Mouse (Mus musculus) macrophage (primary cell): ENCODE results near the gene Ccl11. TPM values are rescaled to one million over a fixed set of nuclear protein-coding genes. Genes with fewer than 3 reads are reported as not detected.

Experiments used
- H3K27ac ChIP-seq: fragments of 350-480 bp; formaldehyde crosslinking; 2 replicates; pipeline ENCODE4 v1.9.0; 2021
- H3K36me3 ChIP-seq: fragments of 350-480 bp; formaldehyde crosslinking; 2 replicates; pipeline ENCODE4 v1.9.0; 2021; ENCODE audit errors: inconsistent target
- H3K4me3 ChIP-seq: fragments of 350-480 bp; formaldehyde crosslinking; 2 replicates; pipeline ENCODE4 v1.9.0; 2021; ENCODE audit errors: inconsistent target
- H3K79me2 ChIP-seq: fragments of 350-480 bp; formaldehyde crosslinking; 2 replicates; pipeline ENCODE4 v1.9.0; 2021; ENCODE audit errors: inconsistent target
- WGBS: methylation state at CpG from one replicate; pipeline ENCODE4 v1.1.7; 2026; ENCODE audit warnings: inconsistent platforms; ENCODE audit not compliant: missing documents; 5-methylcytosine and 5-hydroxymethylcytosine counted together
- polyA plus RNA-seq: library from polyadenylated mRNA; stranded (reverse); fragments of 250-400 nt; gene quantifications from 3 replicates; pipeline ENCODE4 v1.2.4, GENCODE M21; 2018; ENCODE audit warnings: inconsistent platforms

Gene Ccl11
- polyA plus RNA-seq, 1 experiment from 2014 or later, result not detected

DNA sequence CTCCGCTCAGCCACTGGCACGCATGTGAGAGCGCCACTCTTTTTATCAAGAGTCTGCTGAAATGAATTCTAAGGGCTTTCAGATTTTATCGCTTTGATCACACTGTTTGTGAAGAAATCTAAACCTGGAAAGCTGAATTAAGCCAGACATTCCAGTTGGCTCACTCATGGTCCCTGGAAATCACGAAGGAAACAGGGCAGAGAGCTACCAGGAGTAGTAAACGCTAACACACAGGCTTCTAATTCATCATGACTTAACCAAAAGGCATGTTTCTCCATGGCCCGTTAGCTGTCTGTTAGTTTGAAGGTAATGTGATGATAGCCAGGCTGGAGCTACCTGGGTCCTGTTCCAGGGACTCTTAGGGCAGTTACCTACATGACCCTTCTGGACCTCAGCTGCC is 23.2 kb upstream of the Ccl11 start:
- WGBS, result 93% methylated on average over 7 of the region's 7 CpGs
- H3K79me2 ChIP-seq, result peaks cover 19% of the 10 kb centered on the region
- no peaks in the 10 kb centered on the region for H3K36me3 ChIP-seq
- H3K27ac ChIP-seq, result peak overlapping the region; percentile 93
- no peak overlapping the region for H3K4me3 ChIP-seq

DNA sequence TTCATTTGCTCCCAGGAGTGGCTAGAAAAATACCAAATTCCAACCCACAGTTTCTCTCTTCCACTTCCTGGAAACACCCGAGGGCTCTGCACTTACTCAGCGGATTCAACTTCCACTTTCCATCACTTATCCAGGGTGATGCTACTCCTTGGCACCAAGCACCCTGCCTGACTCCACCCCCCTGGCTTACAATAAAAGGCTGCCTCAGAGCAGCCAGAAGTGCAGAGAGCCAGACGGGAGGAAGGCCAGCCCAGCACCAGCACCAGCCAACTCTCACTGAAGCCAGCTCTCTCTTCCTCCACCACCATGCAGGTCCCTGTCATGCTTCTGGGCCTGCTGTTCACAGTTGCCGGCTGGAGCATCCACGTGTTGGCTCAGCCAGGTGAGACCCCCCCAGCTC is 22.3 kb upstream of the Ccl11 start, which contains the start of gene Ccl2:
Ccl2 (plus strand) TSS at position 216 of the 400 bp plus-strand sequence.
- H3K27ac ChIP-seq, result peak within 1 kb of the TSS; percentile 93
- H3K4me3 ChIP-seq, result peak within 1 kb of the TSS; percentile 41
- WGBS, result 11% methylated on average over 5 of the region's 5 CpGs
- no peaks in the 10 kb centered on the region for H3K36me3 ChIP-seq
- H3K79me2 ChIP-seq, result peaks cover 19% of the 10 kb centered on the region

DNA sequence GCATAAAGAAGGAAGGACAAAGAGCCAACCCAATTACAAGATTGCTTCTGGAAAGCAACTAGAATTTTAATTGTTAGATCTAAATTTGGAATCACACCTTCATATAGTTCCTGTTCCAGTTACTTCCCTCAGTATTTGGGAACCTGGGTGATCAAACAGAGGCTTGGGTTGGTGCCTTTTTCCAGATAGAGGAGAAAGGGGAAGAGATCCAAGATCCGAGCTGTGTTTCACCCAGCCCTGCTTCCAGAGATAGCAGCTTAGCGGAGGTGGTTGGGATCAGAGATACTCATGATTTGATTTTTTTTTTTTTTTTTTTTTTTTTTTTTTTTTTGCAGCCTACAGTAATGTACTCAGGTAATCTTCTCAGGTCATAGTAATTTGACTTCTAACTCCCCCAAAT is 21.8 kb upstream of the Ccl11 start:
- H3K36me3 ChIP-seq, result no peaks in the 10 kb centered on the region
- peak overlapping the region; percentile 93 for H3K27ac ChIP-seq
- 73% methylated on average over 2 of the region's 2 CpGs for WGBS
- H3K4me3 ChIP-seq, result peak overlapping the region; percentile 41
- H3K79me2 ChIP-seq, result peaks cover 19% of the 10 kb centered on the region

DNA sequence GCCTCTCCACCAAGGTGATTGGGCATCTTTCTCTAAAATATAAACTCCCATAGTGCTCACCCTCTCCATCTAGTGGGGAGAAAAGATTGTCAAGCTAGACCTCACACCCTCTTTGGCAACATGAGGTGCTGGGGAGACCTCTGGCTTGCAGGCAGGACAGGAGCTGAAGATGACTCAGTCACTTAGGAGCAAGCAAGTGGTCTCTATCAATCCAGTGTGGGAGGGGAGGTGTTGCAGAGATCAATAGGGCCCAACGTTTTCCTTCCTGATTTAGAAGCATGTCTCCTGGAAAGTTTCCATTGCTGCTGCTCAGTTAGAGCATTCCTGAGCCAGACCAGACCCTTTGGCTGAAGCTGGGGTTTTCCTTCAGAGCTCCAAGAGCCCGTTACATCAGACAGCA is 19.1 kb upstream of the Ccl11 start, which contains the start of gene Gm17268:
Gm17268 (minus strand) TSS at position 28 of the 400 bp plus-strand sequence.
- H3K27ac ChIP-seq, result peak within 1 kb of the TSS; percentile 93
- 0 out of 2 replicates have a peak within 1 kb of the TSS, but pooled peaks have one; percentile 41 for H3K4me3 ChIP-seq
- peaks cover 19% of the 10 kb centered on the region for H3K79me2 ChIP-seq
- 31% methylated on average over 2 of the region's 2 CpGs for WGBS
- H3K36me3 ChIP-seq, result no peaks in the 10 kb centered on the region

DNA sequence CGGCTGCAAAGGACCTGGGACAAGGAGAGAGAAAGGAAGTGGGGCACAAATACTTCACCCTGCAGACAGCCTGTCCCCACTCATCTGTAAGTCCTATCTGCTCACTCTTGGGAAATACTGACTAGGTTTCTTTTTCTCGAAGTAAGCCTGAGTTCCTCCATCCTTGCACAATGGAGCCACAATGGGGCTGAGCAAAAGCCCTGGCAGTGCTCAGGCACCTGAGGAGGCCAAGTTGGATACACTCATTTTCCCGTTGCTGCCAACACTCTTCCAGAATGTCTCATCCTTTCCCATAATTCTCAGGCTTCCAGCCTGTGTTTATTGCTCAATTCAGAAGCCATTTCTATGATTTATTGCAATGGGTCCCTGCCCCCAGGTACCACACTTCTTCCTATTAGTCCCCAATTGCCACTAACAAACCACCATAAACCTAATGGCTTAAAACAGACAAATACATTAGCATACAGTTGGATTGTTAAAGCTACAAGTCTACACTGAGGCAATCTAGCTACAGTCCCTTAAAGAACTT is 18.4 kb upstream of the Ccl11 start:
- Histone ChIP-seq H3K27ac (peak overlapping the region; percentile 93), H3K36me3 (no peaks in the 10 kb centered on the region), H3K4me3 (no peak overlapping the region), H3K79me2 (peaks cover 19% of the 10 kb centered on the region)
- WGBS, result 28% methylated on average over 3 of the region's 3 CpGs

DNA sequence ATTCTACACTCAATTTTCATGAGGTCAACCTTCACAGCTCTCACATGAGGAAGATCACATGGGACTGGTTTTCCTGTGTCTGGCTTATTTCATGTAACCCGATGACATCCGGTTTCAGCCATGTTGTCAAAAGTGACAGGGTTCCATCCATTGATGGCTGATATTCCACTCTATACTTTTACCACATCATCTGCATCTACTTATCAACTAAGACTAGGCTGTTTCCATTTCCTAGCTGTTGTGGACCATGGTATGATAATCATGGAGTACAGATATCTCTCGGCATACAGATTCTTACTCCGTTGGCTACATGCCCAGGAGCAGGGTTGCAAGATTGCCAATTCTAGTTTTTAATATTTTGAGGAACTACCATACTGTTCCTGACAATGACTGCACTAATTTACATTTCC is 15.9 kb upstream of the Ccl11 start:
- WGBS, result 13% methylated on average over 4 of the region's 4 CpGs
- peak overlapping the region; percentile 93 for H3K27ac ChIP-seq

DNA sequence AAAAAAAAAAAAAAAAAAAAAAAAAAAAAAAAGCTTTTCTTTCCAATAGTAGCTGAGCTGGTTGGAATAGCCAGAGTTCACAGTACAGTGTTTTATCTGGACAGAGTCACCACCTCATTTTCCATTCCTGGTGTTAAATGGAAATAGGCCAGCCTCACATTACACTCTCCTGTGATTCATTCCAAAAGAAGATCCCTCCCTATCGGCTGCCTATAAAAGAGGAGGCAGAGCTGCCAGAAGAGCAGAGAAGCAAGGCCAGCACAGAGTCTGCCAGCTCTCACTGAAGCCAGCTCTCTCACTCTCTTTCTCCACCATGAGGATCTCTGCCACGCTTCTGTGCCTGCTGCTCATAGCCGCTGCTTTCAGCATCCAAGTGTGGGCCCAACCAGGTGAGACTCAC is 12.2 kb upstream of the Ccl11 start, which contains the start of gene Ccl7:
Ccl7 (plus strand) TSS at position 242 of the 400 bp plus-strand sequence.
- 70% methylated on average over 3 of the region's 3 CpGs for WGBS
- Histone ChIP-seq H3K27ac (peak within 1 kb of the TSS; percentile 92), H3K36me3 (no peaks in the 10 kb centered on the region), H3K79me2 (peaks cover 18% of the 10 kb centered on the region), H3K4me3 (peak within 1 kb of the TSS; percentile 46)

More for the DNA sequence above, 15.9 kb upstream of the Ccl11 start:
- no peaks in the 10 kb centered on the region for H3K36me3 ChIP-seq
- no peak overlapping the region for H3K4me3 ChIP-seq
- H3K79me2 ChIP-seq, result peaks cover 19% of the 10 kb centered on the region

DNA sequence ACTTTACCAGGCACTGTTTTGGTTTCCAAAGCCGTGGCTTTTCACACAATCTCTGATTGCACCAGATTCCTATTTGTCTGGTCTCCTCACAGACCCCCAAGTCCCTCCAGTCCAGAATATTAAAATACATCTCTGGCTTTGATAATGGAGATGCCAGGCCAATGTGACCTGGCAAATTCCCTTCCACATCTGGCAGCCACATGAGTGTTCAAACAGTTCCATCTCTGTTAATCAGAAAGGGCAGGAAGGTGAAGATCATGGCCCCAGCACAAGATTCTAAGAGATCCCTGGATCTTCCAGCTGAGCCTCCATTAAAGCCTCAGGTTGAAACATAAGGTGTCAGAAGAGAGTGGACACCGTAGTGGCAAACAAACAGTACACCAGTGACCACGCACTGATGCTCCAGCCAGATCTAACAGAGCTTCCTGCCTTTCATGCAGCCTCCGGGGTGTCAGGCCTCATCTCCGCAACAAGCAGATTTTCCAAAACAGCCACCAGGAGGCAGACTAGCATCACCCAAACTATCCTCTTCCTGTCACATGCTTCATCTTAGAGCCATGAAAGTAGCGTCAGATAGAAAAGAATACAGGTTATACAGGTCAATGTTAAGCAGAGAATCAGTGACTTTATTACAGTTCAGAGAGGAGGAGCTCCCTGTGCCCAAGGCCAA is 9.7 kb upstream of the Ccl11 start:
- WGBS, result 45% methylated on average over 6 of the region's 6 CpGs
- Histone ChIP-seq H3K36me3 (no peaks in the 10 kb centered on the region), H3K27ac (peak overlapping the region; percentile 92), H3K4me3 (peak overlapping the region; percentile 46), H3K79me2 (peaks cover 18% of the 10 kb centered on the region)

DNA sequence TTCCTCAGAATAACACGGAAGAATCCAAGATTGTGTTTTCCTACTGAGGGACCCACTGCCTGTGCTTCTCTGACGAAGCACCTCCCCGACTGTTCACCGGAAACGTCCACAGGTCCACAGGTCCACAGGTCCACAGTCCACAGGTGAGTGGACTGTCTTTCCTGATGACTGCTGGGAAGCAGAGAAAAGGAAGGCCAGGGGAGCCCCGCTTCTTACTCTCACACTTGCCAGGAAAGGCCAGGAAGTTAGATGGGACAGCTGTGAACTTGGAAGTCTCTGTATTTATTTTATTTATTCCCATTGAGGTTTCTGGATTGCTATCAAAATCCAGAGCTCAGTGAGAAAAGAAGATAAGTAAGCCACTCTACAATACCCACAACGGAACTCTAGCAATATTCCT is 3.8 kb upstream of the Ccl11 start:
- Histone ChIP-seq H3K36me3 (no peaks in the 10 kb centered on the region), H3K4me3 (no peak overlapping the region), H3K79me2 (no peaks in the 10 kb centered on the region), H3K27ac (no peak overlapping the region)
- 93% methylated on average over 7 of the region's 7 CpGs for WGBS

DNA sequence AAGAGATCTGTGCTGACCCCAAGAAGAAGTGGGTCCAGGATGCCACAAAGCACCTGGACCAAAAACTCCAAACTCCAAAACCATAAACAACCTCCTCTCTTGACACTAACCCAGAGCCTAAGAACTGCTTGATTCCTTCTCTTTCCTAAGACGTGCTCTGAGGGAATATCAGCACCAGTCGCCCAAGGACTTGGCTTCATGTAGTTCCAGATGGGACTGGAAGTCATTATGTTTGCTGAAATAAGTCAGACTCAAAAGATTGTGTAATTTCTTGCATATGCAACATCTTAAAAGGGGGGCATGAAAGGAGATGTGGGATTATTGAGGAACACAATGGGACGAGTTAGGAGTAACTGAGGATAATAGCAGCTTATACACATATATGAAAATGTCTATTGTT is 4.6 kb downstream of the Ccl11 start:
- no peaks in the 10 kb centered on the region for H3K36me3 ChIP-seq
- H3K79me2 ChIP-seq, result no peaks in the 10 kb centered on the region
- H3K27ac ChIP-seq, result no peak overlapping the region
- WGBS, result 62% methylated on average over 3 of the region's 3 CpGs
- no peak overlapping the region for H3K4me3 ChIP-seq

DNA sequence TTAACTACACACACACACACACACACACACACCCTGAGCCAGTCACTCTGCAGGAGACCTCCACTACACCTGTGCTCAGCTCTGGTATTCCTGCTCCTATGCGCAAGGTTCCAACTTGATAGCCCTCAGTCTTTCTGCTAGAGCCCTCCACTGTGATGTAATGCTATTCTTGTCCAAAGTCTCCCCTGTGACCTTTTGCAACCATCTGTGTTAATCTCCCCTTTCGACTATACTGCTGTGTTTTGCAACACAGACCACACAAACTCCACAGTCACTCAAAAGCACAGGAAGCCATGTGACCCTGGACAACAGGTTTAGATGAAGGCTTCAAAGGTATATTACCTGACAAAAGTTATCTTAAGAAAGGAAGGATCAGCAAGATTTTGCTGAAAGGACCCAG is 5.8 kb downstream of the Ccl11 start:
- no peak overlapping the region for H3K4me3 ChIP-seq
- H3K27ac ChIP-seq, result no peak overlapping the region
- no peaks in the 10 kb centered on the region for H3K79me2 ChIP-seq
- no peaks in the 10 kb centered on the region for H3K36me3 ChIP-seq
- 78% methylated on average over 2 of the region's 2 CpGs for WGBS

DNA sequence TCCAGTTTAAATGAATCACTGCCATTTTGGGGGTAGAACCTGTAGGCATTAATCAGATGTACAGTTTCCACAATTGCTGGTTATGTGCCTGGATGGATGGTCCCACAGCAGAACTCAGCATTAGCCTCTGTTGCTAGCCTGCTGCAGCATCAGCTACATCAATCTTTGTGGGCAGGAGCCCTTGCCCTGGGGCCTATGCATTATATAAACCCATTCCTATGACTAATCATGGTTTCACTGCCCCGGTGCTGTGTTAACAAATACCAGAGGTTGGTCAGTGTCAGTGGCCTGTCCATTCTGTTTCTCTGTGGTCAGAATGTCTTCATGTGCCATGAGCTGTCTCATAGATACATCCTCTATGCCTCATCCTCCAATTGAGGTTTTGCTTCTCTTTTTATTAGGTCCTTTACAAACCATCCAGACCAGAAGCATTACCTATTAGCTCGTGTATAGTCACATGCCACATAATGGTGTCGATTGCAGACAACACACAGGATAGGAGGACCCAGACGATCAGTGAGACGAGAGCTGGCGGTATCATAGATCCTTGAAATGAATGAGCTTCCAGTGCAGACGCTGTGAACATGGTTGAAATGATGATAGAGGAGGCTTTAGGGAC is 9.4 kb downstream of the Ccl11 start:
- WGBS, result 86% methylated on average over 7 of the region's 7 CpGs
- H3K79me2 ChIP-seq, result no peaks in the 10 kb centered on the region
- no peaks in the 10 kb centered on the region for H3K36me3 ChIP-seq
- no peak overlapping the region for H3K27ac ChIP-seq
- no peak overlapping the region for H3K4me3 ChIP-seq

DNA sequence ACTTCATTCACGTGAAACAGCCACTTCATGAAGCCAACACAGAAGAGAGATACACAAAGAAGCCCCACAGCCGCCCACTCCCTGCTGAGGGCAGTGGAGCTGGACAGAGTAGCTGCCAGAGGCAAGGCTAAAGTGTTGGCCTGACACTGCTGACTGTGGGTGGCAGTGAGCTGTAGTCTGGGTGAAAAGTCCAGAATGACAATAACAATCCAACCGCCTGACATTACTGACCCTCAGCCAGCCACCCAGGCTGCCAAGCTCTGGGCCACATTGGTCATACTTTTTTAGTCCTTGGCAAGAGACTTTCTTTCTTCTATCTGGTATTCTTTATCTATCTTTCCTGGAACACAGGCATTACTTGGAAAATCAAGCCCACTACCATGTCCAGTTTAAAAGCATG is 13.5 kb downstream of the Ccl11 start:
- no peaks in the 10 kb centered on the region for H3K36me3 ChIP-seq
- WGBS, result 84% methylated on average over 3 of the region's 3 CpGs
- H3K79me2 ChIP-seq, result no peaks in the 10 kb centered on the region
- H3K27ac ChIP-seq, result no peak overlapping the region
- no peak overlapping the region for H3K4me3 ChIP-seq

DNA sequence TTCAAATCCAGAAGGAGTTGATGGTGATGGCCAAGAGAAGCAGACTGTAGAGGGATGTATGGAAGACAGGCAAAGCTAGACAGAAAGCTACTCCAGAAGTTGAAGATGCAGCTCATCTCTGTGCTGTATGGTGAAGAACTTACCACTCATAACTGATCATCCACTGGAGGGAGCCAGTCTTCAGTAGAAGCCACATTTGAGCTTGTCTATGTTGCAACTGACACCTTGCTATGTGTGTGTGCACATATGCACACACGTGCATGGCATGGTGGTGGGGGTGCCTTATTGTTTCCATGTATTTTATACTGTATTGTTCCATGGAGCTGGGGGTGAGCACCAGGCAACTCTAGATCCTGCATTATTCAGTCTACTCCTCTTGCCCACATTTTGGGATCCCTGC is 14.8 kb downstream of the Ccl11 start:
- no peaks in the 10 kb centered on the region for H3K36me3 ChIP-seq
- H3K79me2 ChIP-seq, result no peaks in the 10 kb centered on the region
- peak overlapping the region; percentile 18 for H3K27ac ChIP-seq
- 71% methylated on average over 1 of the region's 1 CpGs for whole genome bisulfite sequencing
- H3K4me3 ChIP-seq, result no peak overlapping the region

DNA sequence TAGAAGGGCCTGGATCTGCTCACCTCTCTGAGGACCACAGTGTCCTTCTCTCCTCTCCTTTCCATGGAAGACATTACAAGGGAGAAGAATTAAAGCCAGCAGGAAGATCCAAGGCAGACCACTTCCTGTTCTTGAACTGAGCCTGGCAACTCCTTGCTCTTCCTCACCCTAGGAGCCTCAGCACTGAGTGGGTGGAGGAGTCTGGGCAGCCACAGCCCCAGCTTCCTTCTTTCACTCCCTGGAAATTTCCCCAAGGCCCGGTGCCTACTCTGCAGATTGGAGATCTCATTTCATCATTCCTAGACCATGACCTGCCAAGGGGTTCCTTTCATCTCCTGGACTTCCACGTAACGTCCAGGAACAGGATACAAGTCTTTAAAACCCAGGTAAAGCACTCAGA is 15.4 kb downstream of the Ccl11 start:
- Histone ChIP-seq H3K27ac (peak overlapping the region; percentile 18), H3K79me2 (no peaks in the 10 kb centered on the region), H3K4me3 (no peak overlapping the region), H3K36me3 (no peaks in the 10 kb centered on the region)
- WGBS, result 72% methylated on average over 3 of the region's 3 CpGs
